Mouse (Mus musculus): ENCODE measurements around the gene Epb41l4b. TPM values are rescaled to one million over a fixed set of nuclear protein-coding genes. Genes with fewer than 3 reads are reported as not detected.

The Epb41l4b gene
- polyA plus RNA-seq, 1 experiment from 2014 or later: 1.6 TPM

DNA sequence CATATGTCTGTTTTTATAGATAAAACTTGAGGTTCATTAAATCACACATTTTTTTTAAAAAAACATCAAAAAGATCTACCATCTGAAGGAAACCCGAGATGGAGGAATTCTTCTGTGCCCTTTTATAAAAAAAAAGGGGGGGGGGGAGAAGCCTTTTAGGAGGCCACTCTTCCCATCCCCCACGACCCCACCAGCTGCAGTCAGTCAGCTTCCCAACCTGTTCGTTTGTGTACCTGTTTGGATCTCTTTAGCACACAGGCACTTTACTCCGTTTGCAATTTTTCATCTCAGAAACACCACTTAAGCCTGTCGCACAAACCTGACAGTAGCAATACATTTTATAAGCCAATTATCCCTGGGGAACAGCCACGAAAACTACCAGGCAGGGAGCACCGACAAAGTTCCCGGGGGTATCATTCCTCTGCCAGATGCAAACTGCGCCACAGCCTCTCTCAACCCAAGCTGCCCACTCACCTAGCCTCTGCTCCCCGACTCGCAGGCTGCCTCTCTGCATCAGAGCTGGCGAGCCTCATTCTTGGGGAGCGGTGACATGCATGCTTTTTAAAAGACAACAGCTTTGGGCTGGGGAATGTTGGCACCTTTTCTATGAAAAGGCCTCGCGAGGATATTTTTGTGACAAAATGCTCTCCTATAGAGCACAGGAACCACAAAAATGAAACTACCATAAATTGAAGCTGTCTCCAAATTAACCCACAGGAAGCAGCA is 2.1 kb downstream of the Epb41l4b start:
- Histone ChIP-seq H3K4me1 (peaks cover 20% of the 10 kb centered on the region), H3K27ac (no peak overlapping the region), H3K4me3 (no peak overlapping the region; the same call in 1 of the 2 replicates), H3K9me3 (no peaks in the 10 kb centered on the region), H3K36me3 (no peaks in the 10 kb centered on the region), H3K27me3 (ENCODE audit: insufficient read depth, poor library complexity, severe bottlenecking) (peaks cover 84% of the 10 kb centered on the region)
- WGBS: 32% methylated on average over 15 of the region's 15 CpGs
- no peak for DNase-seq (ENCODE audit: low spot score)

DNA sequence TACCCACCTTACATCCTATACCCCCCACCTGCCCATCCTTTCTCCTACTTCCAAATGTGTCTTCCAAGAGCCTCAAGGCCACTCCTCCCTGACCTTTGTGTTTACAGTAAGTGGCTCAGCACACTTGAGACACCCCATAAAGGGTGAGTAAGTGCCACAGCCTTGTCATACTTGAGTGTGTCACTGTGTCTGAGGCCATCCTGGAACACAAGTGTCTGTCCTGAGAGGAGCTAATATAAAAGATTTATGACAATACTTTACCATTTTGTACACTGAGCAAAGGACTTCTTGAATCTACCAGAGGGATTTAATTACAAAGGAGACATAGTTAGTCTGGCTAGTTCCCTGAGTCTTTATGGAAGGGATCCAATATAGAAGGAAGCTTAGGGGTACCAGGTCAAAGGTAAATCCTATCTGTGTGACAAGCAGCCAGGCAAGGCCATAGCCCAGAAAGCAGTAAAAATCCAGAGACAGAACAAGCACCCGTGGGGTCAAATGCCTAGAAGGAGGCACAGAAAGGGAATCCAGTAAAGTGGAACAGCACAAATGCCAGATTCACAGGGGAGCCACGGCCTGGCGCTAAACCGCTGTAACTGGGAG is 2.9 kb downstream of the Epb41l4b start:
- WGBS: 64% methylated on average over 4 of the region's 4 CpGs
- Histone ChIP-seq H3K4me1 (peaks cover 20% of the 10 kb centered on the region), H3K27ac (no peak overlapping the region), H3K4me3 (no peak overlapping the region), H3K36me3 (no peaks in the 10 kb centered on the region), H3K27me3 (ENCODE audit: insufficient read depth, poor library complexity, severe bottlenecking) (peaks cover 89% of the 10 kb centered on the region), H3K9me3 (no peaks in the 10 kb centered on the region)
- DNase-seq (ENCODE audit: low spot score): no peak

DNA sequence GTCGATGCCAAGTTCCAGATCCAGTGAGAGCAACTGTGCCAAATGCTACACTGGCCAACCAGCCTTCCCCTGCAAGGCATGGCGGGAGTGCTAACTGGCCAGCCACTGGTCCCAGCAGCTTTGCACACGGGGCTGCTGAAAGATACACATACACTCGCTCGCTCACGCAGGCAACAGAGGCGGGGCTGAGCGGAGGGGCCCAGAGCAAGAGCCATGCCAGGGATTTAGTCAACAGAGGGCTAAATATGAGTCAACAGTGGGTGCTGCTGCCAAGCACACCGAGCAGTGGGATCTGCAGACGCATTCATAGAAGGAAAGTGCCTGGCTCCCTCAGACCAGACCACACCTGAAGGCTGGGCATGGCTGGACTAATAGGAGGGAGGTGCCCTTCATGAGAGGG is 3.8 kb downstream of the Epb41l4b start:
- no peaks in the 10 kb centered on the region for H3K36me3 ChIP-seq
- WGBS: 65% methylated on average over 10 of the region's 10 CpGs
- no peak overlapping the region for H3K27ac ChIP-seq
- DNase-seq (ENCODE audit: low spot score): no peak
- H3K4me1 ChIP-seq: peaks cover 20% of the 10 kb centered on the region
- H3K9me3 ChIP-seq: no peaks in the 10 kb centered on the region
- H3K4me3 ChIP-seq: no peak overlapping the region
- H3K27me3 ChIP-seq (ENCODE audit: insufficient read depth, poor library complexity, severe bottlenecking): peaks cover 88% of the 10 kb centered on the region

DNA sequence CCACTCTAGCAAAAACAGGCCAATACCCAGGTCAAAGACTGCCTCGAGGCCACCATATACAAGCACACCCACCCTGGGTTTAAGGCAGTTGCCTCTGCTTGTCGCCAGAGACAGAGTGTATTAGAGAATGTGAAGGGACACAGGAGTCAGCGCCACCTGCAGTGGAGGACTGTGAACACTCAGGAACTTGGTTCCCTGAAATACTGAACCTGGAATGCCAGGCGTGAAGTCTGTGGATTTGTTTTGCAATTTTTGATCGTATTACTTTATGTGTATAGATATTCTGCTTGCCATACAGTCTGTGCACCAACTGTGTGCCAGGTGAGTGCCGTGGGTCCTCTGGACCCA is 5.2 kb downstream of the Epb41l4b start:
- peaks cover 20% of the 10 kb centered on the region for H3K4me1 ChIP-seq
- H3K27me3 ChIP-seq (ENCODE audit: insufficient read depth, poor library complexity, severe bottlenecking): peaks cover 95% of the 10 kb centered on the region
- no peak for DNase-seq (ENCODE audit: low spot score)
- no peak overlapping the region for H3K4me3 ChIP-seq
- no peaks in the 10 kb centered on the region for H3K9me3 ChIP-seq
- H3K27ac ChIP-seq: no peak overlapping the region
- 67% methylated on average over 6 of the region's 6 CpGs for WGBS
- no peaks in the 10 kb centered on the region for H3K36me3 ChIP-seq

DNA sequence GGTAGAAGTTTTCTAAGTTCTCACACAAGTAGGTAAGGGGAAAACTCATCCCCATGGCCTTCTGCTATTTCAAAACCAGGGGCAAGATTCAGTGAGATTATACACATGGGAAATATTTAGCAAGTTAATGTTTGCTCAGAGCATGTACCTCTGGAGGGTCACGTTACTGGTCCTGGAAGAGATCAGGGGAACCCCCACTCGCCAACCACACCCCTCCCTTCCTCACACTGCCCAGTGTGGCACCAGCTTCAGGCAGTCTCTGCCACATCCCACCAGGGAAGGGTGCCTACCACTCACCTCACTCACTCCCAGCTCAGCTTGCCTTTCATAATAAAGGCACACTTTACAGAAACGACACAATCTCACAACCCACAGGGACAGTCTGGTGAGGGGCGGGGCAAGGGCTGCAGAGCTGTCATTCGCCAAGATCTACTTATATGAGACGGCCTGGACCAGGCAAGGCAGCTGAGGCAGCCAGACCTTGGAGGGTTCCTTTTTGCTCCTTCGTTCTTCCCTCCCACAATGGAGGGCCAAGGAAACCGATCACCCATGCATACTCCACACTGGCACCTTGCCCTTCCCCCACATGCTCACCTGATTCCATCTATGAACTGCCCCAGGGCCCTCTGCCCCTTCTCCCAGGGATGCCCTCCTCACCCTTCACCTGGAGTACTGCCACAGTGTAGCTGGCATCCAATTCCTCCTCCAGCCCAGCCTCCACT is 5.7 kb downstream of the Epb41l4b start:
- Histone ChIP-seq H3K27ac (no peak overlapping the region), H3K9me3 (no peaks in the 10 kb centered on the region), H3K4me1 (peaks cover 17% of the 10 kb centered on the region), H3K36me3 (no peaks in the 10 kb centered on the region), H3K27me3 (ENCODE audit: insufficient read depth, poor library complexity, severe bottlenecking) (peaks cover 96% of the 10 kb centered on the region), H3K4me3 (no peak overlapping the region)
- no peak for DNase-seq (ENCODE audit: low spot score)
- WGBS: 65% methylated on average over 8 of the region's 8 CpGs

DNA sequence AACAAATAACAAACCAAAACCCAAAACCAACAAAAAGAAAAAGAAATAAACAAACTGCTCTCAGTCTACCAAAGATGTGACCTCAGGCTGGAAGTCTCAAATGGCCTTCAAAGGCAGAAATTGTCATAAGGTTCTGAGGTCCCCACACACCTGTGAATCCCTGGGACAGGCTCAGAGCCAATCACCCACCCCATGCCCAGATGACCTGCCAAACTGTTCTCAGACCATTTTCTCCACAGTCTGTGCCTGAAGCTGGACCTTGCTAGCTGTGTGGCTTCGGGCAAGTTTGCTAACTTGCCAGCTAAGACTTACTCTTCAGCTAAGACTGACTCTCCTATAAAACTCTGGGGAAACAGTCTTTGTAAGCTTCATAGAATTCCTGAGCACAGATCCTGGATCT is 7.8 kb downstream of the Epb41l4b start:
- H3K36me3 ChIP-seq: no peaks in the 10 kb centered on the region
- H3K4me1 ChIP-seq: peaks cover 9% of the 10 kb centered on the region; the same call in 1 of the 2 replicates
- H3K9me3 ChIP-seq: no peaks in the 10 kb centered on the region
- 78% methylated on average over 1 of the region's 1 CpGs for WGBS
- DNase-seq (ENCODE audit: low spot score): no peak
- H3K27ac ChIP-seq: no peak overlapping the region
- no peak overlapping the region for H3K4me3 ChIP-seq
- H3K27me3 ChIP-seq (ENCODE audit: insufficient read depth, poor library complexity, severe bottlenecking): peaks cover 76% of the 10 kb centered on the region

DNA sequence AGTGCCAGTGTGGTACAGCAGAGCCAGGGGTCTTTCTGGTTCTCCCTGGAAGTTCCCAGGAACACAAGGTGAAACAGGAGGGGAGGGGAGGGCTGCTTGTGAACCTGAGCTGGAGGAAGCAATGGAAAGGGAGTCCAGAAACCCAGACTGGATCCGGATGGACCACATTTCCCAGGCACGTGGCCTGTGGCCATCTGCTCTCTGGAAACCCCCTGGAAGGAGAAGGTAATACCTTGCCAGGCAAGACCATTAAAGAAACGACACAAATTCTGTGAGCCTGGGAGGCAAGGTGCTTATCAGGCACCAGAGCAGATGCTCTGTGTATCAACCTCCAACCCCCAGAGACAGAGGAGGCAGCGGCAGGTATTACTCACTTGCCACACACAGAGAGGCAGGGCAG is 8.7 kb downstream of the Epb41l4b start:
- WGBS: 44% methylated on average over 4 of the region's 4 CpGs
- no peak overlapping the region for H3K4me3 ChIP-seq
- DNase-seq (ENCODE audit: low spot score): no peak
- H3K4me1 ChIP-seq: peaks cover 8% of the 10 kb centered on the region; the same call in 1 of the 2 replicates
- H3K36me3 ChIP-seq: no peaks in the 10 kb centered on the region
- H3K27me3 ChIP-seq (ENCODE audit: insufficient read depth, poor library complexity, severe bottlenecking): peaks cover 67% of the 10 kb centered on the region
- no peaks in the 10 kb centered on the region for H3K9me3 ChIP-seq
- no peak overlapping the region for H3K27ac ChIP-seq

DNA sequence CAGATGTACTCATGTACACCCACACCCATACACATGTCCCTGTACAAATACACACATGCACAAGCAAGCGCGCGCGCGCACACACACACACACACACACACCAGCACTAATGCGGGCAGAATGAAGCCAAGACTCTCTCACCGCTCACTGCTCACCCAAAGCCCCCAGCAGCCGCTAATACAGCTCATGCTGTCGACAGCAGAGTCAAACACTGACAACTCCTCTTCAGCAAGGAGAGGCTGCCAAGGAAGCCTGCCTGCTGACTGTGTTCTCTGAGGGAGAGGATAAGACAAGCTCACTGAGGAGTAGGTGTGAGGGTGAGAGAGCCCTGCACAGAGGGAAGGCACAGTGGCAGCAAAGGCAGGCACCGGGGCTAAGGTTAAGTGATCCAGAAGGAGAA is 11.4 kb downstream of the Epb41l4b start:
- WGBS: 71% methylated on average over 10 of the region's 10 CpGs

DNA sequence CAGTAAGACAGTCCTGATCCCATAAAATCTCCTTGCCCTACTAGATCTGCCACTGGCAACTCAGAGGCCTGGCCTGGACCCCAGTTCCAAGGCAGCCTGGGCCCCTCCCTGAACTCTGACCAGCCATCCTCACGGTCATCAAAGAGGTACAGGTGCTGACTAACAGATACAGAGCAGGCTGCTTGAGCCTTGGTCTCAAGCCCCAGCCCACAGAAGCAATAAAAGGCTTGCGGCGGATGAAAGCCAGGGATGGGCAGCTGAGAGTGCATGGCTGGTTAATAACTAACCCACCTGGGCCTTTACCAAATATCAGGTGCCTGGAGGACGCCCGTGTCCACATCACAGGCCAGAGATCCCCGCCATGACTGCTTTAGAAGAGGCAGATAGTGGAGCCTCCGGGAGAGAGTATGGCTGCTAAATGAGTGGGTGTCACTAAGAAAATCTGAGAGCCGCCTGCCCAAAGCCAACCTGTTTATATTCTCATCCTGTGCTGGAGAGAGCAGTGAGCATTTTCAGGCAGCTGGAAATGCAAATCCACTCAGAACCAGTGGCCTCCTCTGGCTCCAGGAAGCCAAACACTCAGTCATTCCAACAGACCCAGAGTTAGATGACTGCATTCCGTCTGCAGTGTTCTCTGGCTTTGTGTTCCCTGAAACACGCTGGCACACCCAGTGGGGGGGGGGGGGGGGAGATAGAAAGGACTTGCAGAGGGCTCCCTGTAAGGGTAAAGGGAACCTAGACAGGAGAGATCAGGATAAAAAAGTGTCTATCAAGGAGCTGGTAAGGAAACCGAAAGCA is 13.3 kb downstream of the Epb41l4b start:
- Histone ChIP-seq H3K9me3 (no peaks in the 10 kb centered on the region), H3K4me3 (no peak overlapping the region), H3K27ac (no peak overlapping the region), H3K36me3 (no peaks in the 10 kb centered on the region), H3K4me1 (peaks cover 4% of the 10 kb centered on the region; the same call in 1 of the 2 replicates), H3K27me3 (ENCODE audit: insufficient read depth, poor library complexity, severe bottlenecking) (peaks cover 35% of the 10 kb centered on the region)
- DNase-seq (ENCODE audit: low spot score): no peak
- 65% methylated on average over 11 of the region's 11 CpGs for WGBS

More for the DNA sequence above, 11.4 kb downstream of the Epb41l4b start:
- DNase-seq (ENCODE audit: low spot score): no peak
- Histone ChIP-seq H3K27me3 (ENCODE audit: insufficient read depth, poor library complexity, severe bottlenecking) (peaks cover 41% of the 10 kb centered on the region), H3K4me3 (no peak overlapping the region), H3K4me1 (peaks cover 4% of the 10 kb centered on the region; the same call in 1 of the 2 replicates), H3K36me3 (no peaks in the 10 kb centered on the region), H3K9me3 (no peaks in the 10 kb centered on the region), H3K27ac (no peak overlapping the region)

DNA sequence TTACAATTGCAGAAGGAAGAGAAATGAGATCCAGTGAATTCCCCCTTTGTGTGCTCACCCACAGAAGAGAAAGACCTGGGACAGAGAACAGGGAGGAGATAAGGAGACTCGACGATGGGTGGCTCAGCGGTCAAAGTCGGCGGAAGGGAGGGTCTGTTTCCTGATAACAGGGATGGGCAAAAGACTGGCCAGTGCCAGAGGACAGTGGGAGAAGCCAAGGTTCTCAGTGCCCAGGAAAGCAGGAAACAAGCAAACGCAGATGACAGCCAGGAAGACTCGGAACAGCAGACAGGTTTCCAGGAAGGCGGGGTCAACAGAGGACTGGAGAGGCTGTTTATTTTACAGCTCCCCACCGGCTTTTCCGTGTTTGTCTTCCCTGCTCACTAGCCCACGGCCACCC is 20.2 kb downstream of the Epb41l4b start:
- DNase-seq (ENCODE audit: low spot score): no peak
- no peaks in the 10 kb centered on the region for H3K36me3 ChIP-seq
- no peak overlapping the region for H3K4me3 ChIP-seq
- H3K27me3 ChIP-seq (ENCODE audit: insufficient read depth, poor library complexity, severe bottlenecking): peaks cover 19% of the 10 kb centered on the region
- H3K4me1 ChIP-seq: peaks cover 6% of the 10 kb centered on the region; the same call in 1 of the 2 replicates
- no peak overlapping the region for H3K27ac ChIP-seq
- H3K9me3 ChIP-seq: no peaks in the 10 kb centered on the region
- 21% methylated on average over 11 of the region's 11 CpGs for WGBS

DNA sequence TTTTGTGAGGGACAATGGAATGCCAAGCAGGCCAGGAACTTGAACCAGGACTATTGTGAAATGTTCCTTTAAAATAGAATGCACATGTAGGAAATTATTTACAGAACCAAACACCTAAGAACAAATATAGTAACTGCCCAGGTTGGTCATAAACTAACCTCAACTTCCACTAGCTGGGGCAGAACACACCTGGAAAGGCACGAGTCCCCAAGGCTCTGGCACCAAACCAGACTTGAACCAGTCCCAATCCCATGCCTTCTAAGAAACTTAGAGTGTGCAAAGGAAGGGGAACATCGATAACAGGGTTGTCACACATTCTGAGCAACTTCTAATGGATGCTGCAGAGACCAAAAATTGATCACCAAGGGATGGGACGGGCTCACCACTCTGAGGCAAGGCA is 21.1 kb downstream of the Epb41l4b start:
- no peak for DNase-seq (ENCODE audit: low spot score)
- Histone ChIP-seq H3K4me3 (no peak overlapping the region), H3K9me3 (no peaks in the 10 kb centered on the region), H3K27ac (no peak overlapping the region), H3K27me3 (ENCODE audit: insufficient read depth, poor library complexity, severe bottlenecking) (peaks cover 19% of the 10 kb centered on the region), H3K4me1 (peaks cover 6% of the 10 kb centered on the region; the same call in 1 of the 2 replicates), H3K36me3 (no peaks in the 10 kb centered on the region)
- WGBS: 86% methylated on average over 3 of the region's 3 CpGs

DNA sequence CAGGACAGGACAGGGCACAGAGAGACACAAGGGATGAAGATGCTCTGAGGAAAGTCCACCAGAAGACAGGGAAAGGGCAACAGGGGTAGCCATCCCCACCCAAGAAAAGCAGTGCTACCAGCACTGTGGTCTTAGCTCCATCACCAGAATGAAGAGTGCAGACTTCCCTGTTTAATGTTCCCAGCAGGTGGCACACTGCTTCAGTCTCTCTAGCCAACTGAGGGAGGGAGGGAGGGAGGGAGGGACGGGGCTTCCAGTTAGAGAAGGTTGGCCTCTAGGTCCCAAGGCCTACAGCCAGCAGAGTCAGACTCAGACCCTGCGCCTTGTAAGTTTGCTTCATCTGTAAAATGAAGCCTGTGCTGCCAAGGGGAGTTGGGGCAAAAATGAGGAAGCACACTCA is 22.7 kb downstream of the Epb41l4b start:
- Histone ChIP-seq H3K27me3 (ENCODE audit: insufficient read depth, poor library complexity, severe bottlenecking) (peaks cover 14% of the 10 kb centered on the region), H3K4me3 (no peak overlapping the region), H3K9me3 (no peaks in the 10 kb centered on the region), H3K27ac (no peak overlapping the region), H3K4me1 (peaks cover 6% of the 10 kb centered on the region; the same call in 1 of the 2 replicates), H3K36me3 (no peaks in the 10 kb centered on the region)
- 45% methylated on average over 2 of the region's 2 CpGs for WGBS
- DNase-seq (ENCODE audit: low spot score): no peak

All from heart, embryonic 10.5 days (tissue).